ENCODE assay signal across 9 mouse cellular contexts in the genomic region with DNA sequence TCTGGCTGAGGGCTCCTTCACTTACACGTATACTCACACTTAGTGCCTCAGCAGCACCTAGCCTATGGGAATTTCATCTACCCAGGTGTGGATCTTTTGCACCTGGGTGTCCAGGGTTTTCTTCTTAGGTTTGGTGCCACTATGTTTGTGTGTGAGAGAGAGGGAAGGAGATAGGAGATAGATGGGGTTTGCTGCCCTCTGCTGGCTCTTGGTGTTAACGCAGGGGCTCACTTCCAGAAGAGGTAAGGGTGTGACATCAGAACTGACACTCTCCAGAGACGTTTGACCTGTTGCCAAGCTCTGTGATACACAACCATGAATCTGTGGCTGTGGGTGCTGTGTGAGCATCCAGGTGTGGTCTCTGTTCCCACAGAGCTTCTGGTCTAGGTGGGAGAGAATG.
DNase-seq lines count a peak whose midpoint lies in the region; ATAC-seq lines count a peak whose summit lies in the region.
"Had no signal": no experiment of that assay in that cellular context is flagged by ENCODE, and none has a peak within 500 bp of the region (broad histone marks: within the 10 kb centered on the region; RNA-seq: fewer than 3 reads in every experiment).

No protein-coding gene starts in this region.

- 0 out of 2 replicates have a peak, but pooled peaks cover 4% of the 10 kb centered on the region for H3K27me3 ChIP-seq in hindbrain, embryonic 13.5 days
- H3K27me3 ChIP-seq: limb, embryonic 15.5 days had no signal

- H3K36me3 ChIP-seq in hindbrain, embryonic 13.5 days, result peaks cover 47% of the 10 kb centered on the region
- H3K36me3 ChIP-seq: limb, embryonic 15.5 days had no signal

- no peaks in the 10 kb centered on the region for H3K9me3 ChIP-seq in hindbrain, embryonic 13.5 days
- H3K9me3 ChIP-seq: limb, embryonic 15.5 days had no signal

- H3K4me3 ChIP-seq in hindbrain, embryonic 13.5 days, result no peak overlapping the region
- H3K4me3 ChIP-seq: limb, embryonic 15.5 days had no signal

- WGBS in hindbrain, embryonic 13.5 days, result 19% methylated on average over 3 of the region's 3 CpGs

- no peak overlapping the region for H3K27ac ChIP-seq in hindbrain, embryonic 13.5 days
- H3K27ac ChIP-seq: limb, embryonic 15.5 days had no signal

- DNase-seq in heart, adult 8-10 months (ENCODE audit: low spot score), result peak; percentile 22
- no peak for DNase-seq in heart, postnatal 25 days (ENCODE audit: low spot score)
- peak; percentile 16 for DNase-seq in c-Kit-negative CD71-positive TER-119-positive erythroid progenitor cells, embryonic 14.5 days (ENCODE audit: low read depth, low spot score)
- DNase-seq in left cerebral cortex, adult 11 months (ENCODE audit: low spot score), result peak; percentile 71
- DNase-seq in right cerebral cortex, postnatal 14 days, result peak; percentile 78

- peaks cover 13% of the 10 kb centered on the region for H3K4me1 ChIP-seq in hindbrain, embryonic 13.5 days (replicated peaks)
- H3K4me1 ChIP-seq: limb, embryonic 15.5 days had no signal

- H3K4me2 ChIP-seq in hindbrain, embryonic 13.5 days, result no peak overlapping the region
- H3K4me2 ChIP-seq: limb, embryonic 15.5 days had no signal

- intact Hi-C loops in heart, postnatal 25 days (cut with DNase I), result loop anchor here (2.0 to 10.0 kb wide), 3 partner anchors 31 to 1277 kb away; no protein-coding TSS in a partner anchor

- peak overlapping the region; percentile 10; the same call in 1 of the 2 replicates for H3K9ac ChIP-seq in hindbrain, embryonic 13.5 days
- H3K9ac ChIP-seq: limb, embryonic 15.5 days had no signal

- ATAC-seq in erythroid progenitor cell, adult 5-6 weeks (replicated peaks; ENCODE audit: low FRiP score, poor library complexity, severe bottlenecking), result peak; percentile 47; the same call in 1 of the 2 replicates
- ATAC-seq in hindbrain, embryonic 13.5 days (ENCODE audit: low FRiP score), result peak; percentile 23
- peak; percentile 91 for ATAC-seq in megakaryocyte progenitor cell, adult 5-6 weeks (replicated peaks; ENCODE audit: poor library complexity)

Comparison
In these comparisons a context has a peak if more than half of its experiments do, and no peak if none do; other contexts are left out.
1. ATAC-seq: peak in every context shown above with its lines; median percentile 91 in megakaryocyte progenitor cell, adult 5-6 weeks; 47 in erythroid progenitor cell, adult 5-6 weeks; 23 in hindbrain, embryonic 13.5 days.